Mouse (Mus musculus) megakaryocyte, adult 5-6 weeks (primary cell): Measurements from ENCODE around the gene Odf2. TPM values are rescaled to one million over a fixed set of nuclear protein-coding genes. Genes with fewer than 3 reads are reported as not detected.
A peak's percentile ranks its signal among the peaks of the same experiment; 100 is the strongest.
"Not testable (repeated sequence)": the region's sequence is repeated elsewhere in the genome, so short reads cannot be mapped to it uniquely, and the experiment has no call there.

Experiments
- ATAC-seq: 2 replicates; pipeline ENCODE4 v1.8.0; 2016; ENCODE audit warnings: mild to moderate bottlenecking, inconsistent platforms; ENCODE audit not compliant: poor library complexity, severe bottlenecking
- total RNA-seq, 2 experiments: library from RNA; stranded (forward) in 1 of 2; stranded (reverse) in 1 of 2; fragments of 153-499, 151-499 nt in 1 of 2; fragments of 221-1000, 200-1000 nt in 1 of 2; gene quantifications; 2 replicates each; pipeline versions ENCODE4 v1.2.3 to v1.2.4; 2015 to 2017

Odf2 gene
- total RNA-seq, 2 experiments from 2014 or later = 28.2 to 88.4 TPM

GRCm38 (mm10) chr2:29868949-29869645 is 19.9 kb upstream of the Odf2 start, which contains the start of gene Cercam:
Cercam (plus strand) TSS chr2:29869164.
- peak; percentile 97 for ATAC-seq

GRCm38 (mm10) chr2:29869646-29870451 is 19.2 kb upstream of the Odf2 start:
- ATAC-seq = peak; percentile 64

- ATAC-seq = no peak
These were observed 16.3 kb upstream of the Odf2 start for GRCm38 (mm10) chr2:29872581-29873295.

GRCm38 (mm10) chr2:29873801-29874200 is 15.2 kb upstream of the Odf2 start:
- ATAC-seq = no peak

GRCm38 (mm10) chr2:29878061-29878460 is 11.0 kb upstream of the Odf2 start:
- no peak for ATAC-seq

- ATAC-seq = no peak
These were observed 9.8 kb upstream of the Odf2 start for GRCm38 (mm10) chr2:29879191-29879590.

- ATAC-seq = no peak
These were observed 8.8 kb upstream of the Odf2 start for GRCm38 (mm10) chr2:29879964-29880830.

- not testable (repeated sequence) for ATAC-seq
These were observed 2.2 kb upstream of the Odf2 start for GRCm38 (mm10) chr2:29886659-29887292.

GRCm38 (mm10) chr2:29889991-29890833 is 1.2 kb downstream of the Odf2 start:
- ATAC-seq = peak; percentile 63

GRCm38 (mm10) chr2:29891773-29892172 is 2.8 kb downstream of the Odf2 start:
- ATAC-seq = no peak

- no peak for ATAC-seq
These were observed 7.0 kb downstream of the Odf2 start for GRCm38 (mm10) chr2:29896071-29896470.

- no peak for ATAC-seq
These were observed 8.3 kb downstream of the Odf2 start for GRCm38 (mm10) chr2:29897366-29897765.

- no peak for ATAC-seq
These were observed 9.1 kb downstream of the Odf2 start for GRCm38 (mm10) chr2:29898081-29898480.

GRCm38 (mm10) chr2:29902194-29902593 is 13.2 kb downstream of the Odf2 start:
- ATAC-seq = no peak

- not testable (repeated sequence) for ATAC-seq
These were observed 19.1 kb downstream of the Odf2 start for GRCm38 (mm10) chr2:29908171-29908570.

GRCm38 (mm10) chr2:29910042-29910441 is 21.0 kb downstream of the Odf2 start:
- no peak for ATAC-seq

GRCm38 (mm10) chr2:29917621-29918020 is 28.6 kb downstream of the Odf2 start:
- no peak for ATAC-seq

GRCm38 (mm10) chr2:29922011-29922410 is 33.0 kb downstream of the Odf2 start:
- ATAC-seq = no peak

- no peak for ATAC-seq
These were observed 37.5 kb downstream of the Odf2 start for GRCm38 (mm10) chr2:29926542-29926941.
